Mouse (Mus musculus) left cerebral cortex, postnatal 4 days (tissue): ENCODE measurements around the gene Gm20388. TPM values are rescaled to one million over a fixed set of nuclear protein-coding genes. Genes with fewer than 3 reads are reported as not detected.
A peak's percentile ranks its signal among the peaks of the same experiment; 100 is the strongest.

Source experiments
- DNase-seq: peaks from one replicate; pipeline ENCODE4 v3.0.0-alpha.2; 2022
- intact Hi-C: fragments of 180-260 bp; cut with DNase I; formaldehyde crosslinking; loops from one replicate; pipeline ENCODE4 v1.15.1; 2025
- total RNA-seq, 2 experiments: library from RNA; stranded (reverse); gene quantifications; 2 replicates each; pipeline ENCODE4 v1.2.3; 2021

Gene Gm20388
- total RNA-seq, 2 experiments from 2014 or later, result 6.5 to 12.8 TPM

DNA sequence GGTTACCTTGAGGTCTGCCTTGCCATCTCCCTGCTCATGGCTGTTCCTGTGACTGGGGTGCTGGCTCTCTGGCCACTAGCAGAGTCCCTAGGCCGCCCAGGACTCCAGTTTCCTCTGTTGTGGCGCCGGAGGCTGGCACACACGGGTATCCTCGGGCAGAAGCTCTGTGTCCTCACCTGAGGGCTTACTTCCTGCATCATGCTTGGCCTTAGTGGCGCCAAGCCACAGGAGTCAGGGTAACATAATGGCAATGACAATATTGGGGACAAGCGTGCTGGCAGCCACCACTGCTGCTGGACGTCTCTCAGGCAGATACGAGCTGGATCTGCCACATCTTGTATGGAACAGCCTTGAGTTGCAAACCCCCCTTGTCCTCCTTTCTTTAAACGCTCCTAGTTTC lies 4401.6 kb downstream of the Gm20388 start:
- no peak for DNase-seq
- intact Hi-C loops, result no loop called here

DNA sequence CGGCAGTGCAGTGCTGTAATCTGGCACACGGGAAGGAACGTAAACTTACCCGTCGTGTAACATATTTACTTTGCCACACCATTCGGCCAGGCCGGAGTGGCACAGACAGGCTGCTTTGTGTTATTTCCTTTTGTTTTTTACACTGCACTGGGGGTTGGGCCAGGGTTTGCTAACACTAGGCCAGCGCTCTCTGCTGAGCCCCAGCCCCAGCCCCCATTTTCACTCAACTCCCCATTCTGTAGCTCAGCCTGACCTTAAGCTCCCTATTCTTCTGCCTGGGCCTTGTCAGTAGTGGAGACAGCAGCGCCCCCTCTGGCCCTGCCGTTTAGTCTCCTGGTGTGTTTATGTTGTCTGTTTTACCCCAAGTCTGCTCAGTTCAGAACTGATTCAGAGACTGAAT lies 4404.2 kb downstream of the Gm20388 start:
- peak; percentile 44 for DNase-seq

DNA sequence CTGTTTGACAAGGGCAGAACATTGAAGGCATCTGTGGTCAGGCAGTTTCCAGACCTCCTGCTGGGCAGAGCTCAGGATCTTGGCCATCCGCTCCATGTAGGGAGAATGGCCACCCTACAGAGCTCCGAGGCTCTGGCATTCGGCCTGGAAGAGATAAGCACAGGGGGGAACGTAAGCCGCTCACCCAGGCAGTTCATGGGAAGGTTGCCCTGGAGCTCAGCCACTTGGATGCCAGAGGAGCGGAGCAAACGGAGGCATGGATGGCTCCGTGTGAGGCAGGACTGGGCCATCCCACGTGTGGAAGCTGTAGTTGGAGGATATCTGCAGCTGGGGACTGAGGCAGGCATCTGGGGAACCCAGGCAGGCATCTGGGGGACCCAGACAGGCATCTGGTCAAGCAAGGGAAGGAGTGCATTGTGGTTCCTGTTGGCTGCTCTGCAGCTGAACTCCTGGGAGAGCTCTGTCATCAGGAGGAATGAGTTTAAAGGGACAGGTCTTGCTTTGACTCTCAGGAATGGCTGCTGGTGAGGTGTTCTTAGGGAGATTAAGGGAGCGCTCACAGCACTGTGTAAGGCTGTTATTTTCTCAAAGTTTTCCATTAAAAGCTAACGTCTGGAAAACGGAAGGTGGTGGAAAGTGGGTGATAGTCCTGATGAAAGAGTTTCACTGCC lies 4406.0 kb downstream of the Gm20388 start:
- DNase-seq, result peak; percentile 86

More for the DNA sequence above, 4404.2 kb downstream of the Gm20388 start:
- intact Hi-C loops, result no loop called here

DNA sequence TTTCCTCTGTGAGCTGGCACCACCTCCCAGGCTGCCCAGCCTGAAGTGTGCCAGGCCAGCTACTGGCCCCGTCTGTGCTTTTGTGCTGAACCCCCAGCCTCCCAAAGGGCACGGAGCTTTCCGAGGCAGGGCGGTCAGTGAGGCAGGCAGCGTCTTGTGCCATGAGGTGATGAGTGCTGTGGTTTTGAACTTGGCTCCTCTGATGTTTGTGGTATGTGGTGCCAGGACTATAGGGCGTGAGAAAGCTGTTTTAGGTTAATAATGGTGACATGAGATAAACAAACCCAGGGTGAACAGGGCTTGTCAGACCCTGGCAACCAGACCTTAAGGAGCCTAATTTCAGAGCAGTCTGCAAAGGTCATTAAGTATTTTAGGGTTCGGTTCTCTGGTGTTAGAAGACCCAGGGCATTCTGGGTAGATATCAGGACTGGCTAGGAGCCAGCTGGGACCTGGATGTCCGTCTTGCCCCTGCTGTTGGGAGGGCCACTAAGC lies 4406.6 kb downstream of the Gm20388 start:
- intact Hi-C loops, result no loop called here
- DNase-seq, result no peak

More for the DNA sequence above, 4406.0 kb downstream of the Gm20388 start:
- intact Hi-C loops, result no loop called here

DNA sequence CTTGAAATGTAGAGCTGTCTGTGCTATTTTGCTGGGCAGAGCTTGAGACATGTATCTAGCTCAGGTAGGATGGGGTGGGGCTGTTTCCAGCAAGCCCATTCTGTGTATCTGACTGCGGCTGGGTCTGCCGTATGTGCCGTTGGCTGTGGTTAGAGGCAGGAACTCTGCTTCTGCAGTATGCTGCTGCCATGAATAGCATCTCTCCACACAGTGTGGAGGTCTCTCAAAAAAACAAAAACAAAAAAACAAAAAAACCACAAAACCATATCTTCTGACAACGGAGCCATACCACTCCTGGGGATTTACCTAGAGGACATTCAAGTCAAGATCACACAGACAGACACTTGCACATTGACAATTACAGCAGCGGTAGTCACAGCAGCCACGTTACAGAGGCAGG lies 4407.2 kb downstream of the Gm20388 start:
- no peak for DNase-seq
- intact Hi-C loops, result no loop called here

DNA sequence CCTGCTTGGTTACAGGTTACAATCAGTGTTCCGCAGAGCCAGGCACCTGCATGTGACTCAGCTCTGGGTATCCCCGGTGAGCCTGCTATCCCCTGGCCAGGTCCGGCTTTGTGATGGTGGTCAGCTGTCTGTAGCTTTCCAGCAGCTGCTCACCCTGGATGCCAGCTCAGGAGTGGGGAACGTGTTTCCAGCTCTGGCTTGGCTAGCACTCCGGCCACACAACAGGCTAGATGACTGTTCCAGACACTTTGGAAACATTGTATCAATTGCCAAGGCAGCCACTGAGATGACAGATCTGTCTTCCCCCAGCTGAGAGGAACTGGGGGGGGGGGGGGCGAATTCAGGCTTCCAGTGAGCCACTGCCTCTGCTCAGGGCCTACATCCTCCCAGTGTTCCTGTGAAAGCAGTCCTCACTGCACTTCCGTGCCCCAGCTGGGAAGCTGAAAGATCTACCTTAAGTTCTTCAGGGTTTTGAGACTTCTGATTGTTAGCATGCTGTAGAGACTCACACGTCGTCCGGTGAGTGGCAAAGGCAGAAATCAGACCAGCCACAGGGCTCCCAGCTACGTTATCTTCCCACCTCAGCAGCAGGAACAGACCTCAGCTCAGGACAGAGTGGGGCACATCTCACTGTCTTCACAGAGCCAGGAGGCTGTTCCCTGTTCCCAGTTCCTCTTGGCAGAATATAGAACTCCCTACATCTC lies 4408.1 kb downstream of the Gm20388 start:
- intact Hi-C loops, result no loop called here
- peak; percentile 64 for DNase-seq

DNA sequence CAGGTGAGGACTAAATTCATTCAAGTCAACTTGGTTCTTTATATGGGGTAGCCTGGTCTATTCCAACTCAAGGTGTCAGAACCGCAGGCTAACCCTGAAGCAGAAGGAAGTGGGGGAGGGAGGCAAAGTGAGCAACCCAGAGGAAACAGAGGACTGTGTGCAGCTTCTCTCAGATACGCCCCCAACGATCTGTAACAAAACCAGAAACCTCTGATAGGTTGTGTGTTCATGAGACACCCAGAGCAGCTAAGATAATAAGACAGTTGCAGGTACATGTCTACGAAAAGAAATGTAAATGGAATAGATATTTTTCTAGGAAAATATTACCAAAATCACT lies 4408.6 kb downstream of the Gm20388 start:
- DNase-seq, result no peak
- intact Hi-C loops, result no loop called here

DNA sequence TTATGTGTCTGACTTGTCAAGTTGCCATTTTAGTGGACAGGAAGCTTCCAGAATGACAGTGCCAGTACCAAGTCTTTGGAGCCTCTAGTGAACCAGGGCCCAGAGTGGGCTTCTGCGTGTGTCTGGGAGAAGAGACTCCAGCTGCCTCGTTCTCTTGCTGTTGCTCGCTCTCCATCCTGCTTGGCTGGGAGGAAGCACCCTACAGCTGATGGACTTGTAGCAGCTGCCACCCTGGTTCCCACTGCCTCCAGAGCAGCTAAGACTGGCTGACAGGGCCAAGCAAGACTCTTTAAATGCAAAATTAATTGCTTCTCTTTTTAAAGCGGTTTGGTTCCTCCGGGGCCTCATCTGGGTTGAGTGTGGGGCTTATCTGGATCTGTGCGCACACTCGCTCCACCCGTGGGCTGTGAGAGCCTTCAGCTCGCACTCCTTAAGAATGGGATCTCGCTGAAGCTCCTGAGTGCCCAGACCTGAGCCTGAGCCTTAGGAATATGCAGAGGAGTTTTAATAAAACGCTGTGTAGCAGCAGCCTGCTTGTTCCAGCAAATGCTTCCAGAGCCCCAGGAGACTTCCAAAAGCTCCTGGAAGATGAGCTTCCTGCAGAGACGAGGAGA lies 4410.7 kb downstream of the Gm20388 start:
- intact Hi-C loops, result no loop called here
- peak; percentile 55 for DNase-seq

DNA sequence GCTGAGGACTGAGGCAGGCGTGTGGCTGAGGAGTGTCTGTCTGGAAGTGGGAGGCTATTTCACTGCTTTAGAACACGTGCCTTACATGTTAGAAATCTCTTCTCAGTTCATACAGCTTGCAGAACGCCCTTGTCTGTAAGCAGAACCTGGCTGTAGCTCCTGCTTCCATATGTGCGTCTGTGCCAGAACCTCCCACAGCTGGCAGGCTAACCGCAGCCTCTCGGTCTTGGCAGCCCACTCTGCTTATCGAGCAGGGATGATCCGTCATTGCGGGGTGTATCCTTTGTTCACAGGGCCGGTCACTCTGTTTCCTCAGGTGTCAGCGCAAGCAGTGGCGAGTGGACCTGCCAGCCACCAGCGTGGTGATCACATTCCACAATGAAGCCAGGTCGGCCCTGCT lies 4412.7 kb downstream of the Gm20388 start:
- intact Hi-C loops, result no loop called here
- DNase-seq, result no peak

DNA sequence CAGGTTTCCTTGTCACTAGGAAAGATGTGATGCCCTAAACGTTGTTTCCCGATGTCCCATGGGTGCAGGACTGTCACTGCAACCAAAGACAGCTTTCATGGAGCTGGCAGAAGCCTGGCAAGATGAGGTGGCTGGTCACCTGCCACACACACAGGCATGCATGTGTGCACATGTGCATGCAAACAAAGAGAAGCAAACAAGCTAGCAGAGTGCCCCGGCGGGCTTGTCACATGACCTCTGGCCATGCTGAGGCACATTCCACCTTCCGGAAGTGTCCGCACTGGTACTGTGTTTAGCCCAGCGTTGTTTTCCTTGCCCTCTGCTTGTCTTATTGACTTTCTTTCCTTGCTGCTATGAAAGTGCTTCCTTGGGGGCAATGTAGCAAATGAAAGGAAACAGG lies 4417.6 kb downstream of the Gm20388 start:
- DNase-seq, result no peak

DNA sequence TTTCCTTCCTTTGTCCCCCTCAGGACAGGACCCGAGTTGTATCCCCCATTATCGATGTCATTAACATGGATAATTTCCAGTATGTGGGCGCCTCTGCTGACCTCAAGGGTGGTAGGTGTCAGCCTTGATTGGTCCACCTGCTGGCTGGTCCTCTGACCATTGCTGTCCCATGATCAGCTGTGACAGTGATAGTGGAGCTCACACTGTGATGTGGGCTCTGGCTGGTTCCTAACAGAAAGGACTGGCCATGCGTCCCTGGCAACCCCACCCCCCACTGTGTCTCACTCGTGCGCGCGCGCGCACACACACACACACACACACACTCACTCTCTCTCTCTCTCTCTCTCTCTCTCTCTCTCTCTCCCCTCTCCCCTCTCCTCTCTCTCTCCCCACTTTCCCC lies 4419.0 kb downstream of the Gm20388 start:
- intact Hi-C loops, result no loop called here
- no peak for DNase-seq

More for the DNA sequence above, 4417.6 kb downstream of the Gm20388 start:
- intact Hi-C loops, result no loop called here

DNA sequence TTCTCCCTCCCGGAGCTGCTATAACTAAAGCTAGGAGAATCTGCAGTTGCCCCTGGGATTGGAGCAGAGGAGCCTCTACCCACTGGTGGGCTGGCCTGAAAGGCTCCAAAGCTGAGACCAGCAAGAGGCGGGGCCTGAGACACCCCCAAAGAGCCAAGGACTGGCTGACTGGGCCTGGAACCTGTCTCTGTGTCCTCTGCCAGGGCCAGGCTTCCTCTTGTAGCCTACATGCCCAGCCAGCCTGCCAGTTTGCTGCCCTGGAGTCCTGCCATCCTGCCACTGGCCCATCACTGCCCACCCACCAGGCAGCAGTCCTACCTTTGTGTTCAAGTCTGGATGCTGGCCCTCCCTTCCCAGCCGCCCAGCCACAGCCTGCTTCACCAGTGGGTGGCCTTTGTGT lies 4419.8 kb downstream of the Gm20388 start:
- DNase-seq, result peak; percentile 91
- intact Hi-C loops, result no loop called here

DNA sequence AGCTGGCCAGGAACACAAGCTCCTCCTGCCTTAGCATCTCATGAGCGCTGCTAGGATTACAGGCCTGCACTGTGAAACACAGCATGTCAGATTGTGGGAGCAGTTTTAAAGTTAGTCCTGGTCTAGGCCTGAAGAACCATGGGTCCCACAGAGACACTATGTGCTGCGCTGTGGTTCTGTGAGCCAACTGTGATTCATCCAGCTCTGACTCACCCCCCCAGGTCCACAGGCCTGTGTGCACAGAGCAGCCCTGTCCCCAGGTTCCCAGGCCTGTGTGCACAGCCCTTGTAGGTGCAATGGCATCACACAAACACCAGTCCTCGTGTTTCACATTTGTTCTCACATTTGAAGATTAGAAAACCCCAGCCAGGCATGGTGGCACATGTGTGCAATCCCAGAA lies 4420.5 kb downstream of the Gm20388 start:
- intact Hi-C loops, result no loop called here
- no peak for DNase-seq

DNA sequence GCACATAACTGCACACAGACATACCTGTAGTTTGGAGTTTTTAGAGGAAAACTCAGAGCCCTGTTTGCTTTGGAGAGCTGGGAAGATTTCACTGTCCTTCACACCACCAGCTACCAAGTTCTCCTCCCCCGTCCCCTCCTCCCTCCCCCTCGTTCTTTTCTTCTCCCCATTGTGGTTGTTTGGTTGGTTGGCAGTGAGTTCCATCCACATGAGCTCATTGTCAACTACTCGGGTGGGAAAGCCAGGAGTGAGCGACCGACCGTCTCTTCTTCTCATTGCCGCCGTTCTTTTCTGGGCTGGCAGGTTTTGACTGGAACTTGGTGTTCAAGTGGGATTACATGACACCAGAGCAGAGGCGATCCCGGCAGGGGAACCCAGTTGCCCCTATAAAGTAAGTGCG lies 4421.1 kb downstream of the Gm20388 start:
- intact Hi-C loops, result no loop called here
- no peak for DNase-seq

DNA sequence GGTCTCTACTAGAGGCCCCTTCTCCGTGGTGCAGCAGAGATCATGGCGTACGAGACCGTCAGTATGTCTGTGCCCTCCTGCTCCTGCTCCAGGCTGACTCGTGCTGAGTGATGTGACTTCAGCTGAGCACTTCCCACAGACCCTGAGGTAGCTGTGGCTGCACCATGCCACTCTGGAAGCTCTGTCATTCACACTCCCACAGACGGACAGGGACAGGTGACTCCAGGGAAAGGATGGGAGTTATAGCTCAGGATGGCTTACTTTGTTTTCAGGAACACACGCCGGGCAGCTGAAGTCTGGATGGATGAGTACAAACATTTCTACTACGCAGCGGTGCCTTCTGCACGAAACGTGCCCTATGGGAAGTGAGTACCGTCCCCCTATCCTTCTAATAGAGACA lies 4425.7 kb downstream of the Gm20388 start:
- intact Hi-C loops, result no loop called here
- no peak for DNase-seq

DNA sequence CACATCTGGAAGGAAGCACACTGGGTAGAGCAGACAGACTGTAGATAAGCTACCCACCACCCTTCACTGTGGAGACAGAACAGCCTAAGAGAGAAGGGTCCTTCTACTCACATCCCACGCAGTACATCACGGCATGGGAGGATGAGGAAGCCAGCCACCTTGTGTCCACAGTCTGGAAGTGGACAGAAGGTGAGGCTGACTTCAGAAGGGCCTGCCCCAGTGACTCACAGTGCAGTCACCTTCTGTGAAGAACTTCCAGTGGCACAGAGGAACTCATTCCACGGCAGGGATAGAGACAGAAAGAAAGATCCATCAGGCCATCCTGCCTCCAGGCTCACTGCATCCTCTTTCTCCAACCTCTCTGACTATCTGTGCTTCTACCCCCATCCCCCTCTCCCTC lies 4429.1 kb downstream of the Gm20388 start:
- intact Hi-C loops, result no loop called here
- no peak for DNase-seq

DNA sequence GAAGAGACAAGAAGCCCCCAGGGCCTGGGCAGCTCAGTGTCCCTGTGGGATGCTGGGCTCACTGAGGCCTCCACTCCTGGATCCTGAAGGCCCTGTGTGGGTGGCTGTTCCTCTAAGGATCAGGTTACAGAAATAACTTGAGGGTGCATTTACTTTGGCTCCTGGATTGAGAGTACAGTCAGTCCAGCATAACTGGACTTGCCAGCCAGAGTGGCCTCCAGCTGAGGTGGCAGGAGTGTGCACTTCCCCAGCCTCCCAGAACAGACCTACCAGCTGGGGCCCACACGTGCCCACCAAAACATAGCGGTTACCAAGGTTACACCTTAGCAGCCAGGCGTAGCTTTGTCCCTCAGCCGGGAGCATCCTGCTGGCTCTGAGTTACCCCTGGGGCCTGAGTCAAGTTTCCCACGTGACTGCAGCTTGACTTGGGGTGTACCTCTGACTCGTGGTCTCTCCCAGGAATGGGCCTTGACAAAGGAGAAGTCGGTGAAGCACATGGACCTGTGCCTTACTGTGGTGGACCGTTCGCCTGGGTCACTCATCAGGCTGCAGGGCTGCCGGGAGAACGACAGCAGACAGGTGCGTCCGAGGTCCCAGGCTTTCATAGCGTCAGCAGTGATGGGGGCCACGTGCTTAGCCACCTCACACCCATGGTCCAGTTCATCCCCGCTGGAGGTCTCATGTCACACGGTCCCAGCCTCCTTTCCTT lies 4429.9 kb downstream of the Gm20388 start:
- intact Hi-C loops, result no loop called here
- peak; percentile 34 for DNase-seq

DNA sequence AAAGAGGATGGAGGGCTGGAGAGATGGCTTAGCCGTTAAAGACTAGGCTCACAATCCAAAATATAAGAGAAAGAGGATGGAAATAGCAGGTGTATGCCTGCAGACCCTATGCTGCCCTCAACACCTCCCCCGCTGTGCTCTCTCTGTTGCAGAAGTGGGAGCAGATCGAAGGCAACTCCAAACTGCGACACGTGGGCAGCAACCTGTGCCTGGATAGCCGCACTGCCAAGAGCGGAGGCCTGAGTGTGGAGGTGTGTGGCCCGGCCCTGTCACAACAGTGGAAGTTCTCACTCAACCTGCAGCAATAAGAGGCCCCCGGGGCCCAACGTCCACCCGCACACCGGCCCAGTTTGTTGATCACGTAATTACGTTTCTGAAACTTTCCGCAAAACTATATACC lies 4432.5 kb downstream of the Gm20388 start:
- DNase-seq, result no peak
- intact Hi-C loops, result no loop called here

DNA sequence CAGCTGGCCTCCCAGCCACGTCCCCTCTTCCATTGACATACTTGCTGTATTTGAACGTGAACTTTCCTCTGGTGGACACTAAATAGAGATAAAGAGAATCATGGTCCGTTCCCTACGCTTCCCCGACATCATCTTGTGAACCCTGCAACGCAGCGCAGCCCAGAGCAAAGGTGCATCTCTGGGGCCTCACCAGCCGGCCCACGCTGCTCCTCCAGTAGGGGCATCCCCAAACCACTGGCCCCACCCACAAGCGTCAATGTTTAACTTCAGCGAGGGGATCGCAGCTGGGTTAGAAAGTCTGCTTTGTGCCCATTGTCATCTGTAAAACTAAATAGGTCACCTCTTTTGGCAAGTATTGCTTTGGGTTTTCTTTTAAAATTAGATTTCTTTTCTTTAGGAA lies 4433.4 kb downstream of the Gm20388 start:
- intact Hi-C loops, result no loop called here
- no peak for DNase-seq

DNA sequence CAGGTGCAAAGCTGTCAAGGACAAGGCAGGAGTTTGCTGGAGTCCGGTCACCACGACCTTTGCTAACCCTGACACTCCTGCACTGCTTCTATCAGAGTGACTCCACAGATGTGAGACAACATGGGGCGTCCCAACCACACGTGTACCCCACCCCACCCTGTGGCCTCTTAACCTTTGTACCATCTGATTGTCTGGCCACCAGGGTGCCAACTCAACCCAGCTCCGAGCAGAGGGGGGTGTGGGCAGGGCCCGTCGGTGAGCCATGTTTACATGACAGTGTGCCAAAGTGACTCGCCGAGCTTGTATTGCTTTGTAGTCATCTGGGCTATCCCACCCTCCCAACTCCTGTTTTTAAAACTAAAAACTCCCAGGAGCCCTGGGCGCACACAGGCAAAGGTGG lies 4434.5 kb downstream of the Gm20388 start:
- no peak for DNase-seq

DNA sequence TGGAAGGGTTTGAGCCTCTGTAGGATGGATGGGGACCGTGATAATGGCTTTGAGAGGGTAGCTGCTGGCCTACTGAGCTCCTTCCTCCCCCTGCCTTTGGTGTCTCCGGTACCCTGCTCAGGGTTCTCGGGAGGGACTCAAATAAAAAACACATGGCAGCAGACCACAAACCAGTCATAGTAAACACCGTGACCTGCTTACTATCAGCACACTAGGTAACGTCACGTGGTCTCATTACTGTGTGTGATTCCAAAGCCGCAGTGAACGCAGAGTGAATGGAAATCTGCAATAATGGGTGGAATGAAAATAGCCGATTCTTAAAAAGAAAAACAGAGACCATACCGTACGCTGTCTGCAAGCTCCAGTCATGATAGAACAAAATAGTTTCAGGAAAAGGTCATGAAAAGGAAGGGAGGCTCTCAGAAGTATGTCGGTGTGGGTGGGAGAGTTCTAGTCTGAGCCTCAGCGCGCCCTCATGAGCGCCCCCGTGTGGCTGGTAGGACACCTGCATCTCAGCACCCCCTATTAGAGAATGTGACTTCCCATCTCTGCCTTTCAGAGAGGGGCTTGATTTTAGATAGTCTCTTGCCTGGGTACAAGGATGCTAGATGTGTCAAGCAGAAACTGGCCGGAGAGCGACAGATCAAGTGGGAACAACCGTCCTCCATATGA lies 4436.3 kb downstream of the Gm20388 start:
- intact Hi-C loops, result loop anchor here (5.0 kb wide), 1 partner anchor 115 kb away; the partner anchor contains the start of gene Galnt2
- peak; percentile 72 for DNase-seq

More for the DNA sequence above, 4434.5 kb downstream of the Gm20388 start:
- intact Hi-C loops, result loop anchor here (5.0 kb wide), 1 partner anchor 113 kb away; the partner anchor contains the start of gene Galnt2
